Comparison of ENCODE assay signal across 13 mouse cellular contexts in genomic region chr14:28072561-28072960, GRCm38 (mm10).
"Had no signal": no experiment of that assay in that cellular context is flagged by ENCODE, and none has a peak within 500 bp of the region (broad histone marks: within the 10 kb centered on the region; RNA-seq: fewer than 3 reads in every experiment).

No protein-coding gene starts in this region.

- H3K36me3 ChIP-seq: limb, embryonic 15.5 days; liver, embryonic 12.5 days; midbrain, embryonic 13.5 days; neural tube, embryonic 15.5 days had no signal

- H3K27me3 ChIP-seq: limb, embryonic 15.5 days; liver, embryonic 12.5 days; neural tube, embryonic 15.5 days had no signal

- H3K27ac ChIP-seq: left cerebral cortex, adult 2 months; limb, embryonic 15.5 days; liver, embryonic 12.5 days; midbrain, embryonic 13.5 days; neural tube, embryonic 15.5 days had no signal

- ATAC-seq: inflammation-experienced regulatory T-cells, adult 6 months; intestine, postnatal 0 days; liver, embryonic 12.5 days; midbrain, embryonic 13.5 days had no signal

- H3K9ac ChIP-seq: limb, embryonic 15.5 days; liver, embryonic 12.5 days; midbrain, embryonic 13.5 days; neural tube, embryonic 15.5 days had no signal

- H3K4me1 ChIP-seq: limb, embryonic 15.5 days; liver, embryonic 12.5 days had no signal

- H3K4me2 ChIP-seq: limb, embryonic 15.5 days; liver, embryonic 12.5 days; midbrain, embryonic 13.5 days; neural tube, embryonic 15.5 days had no signal

- DNase-seq: kidney, adult 9 months; kidney, postnatal 25 days; spleen, adult 18-20 months; thymus, adult 18-20 months; thymus, postnatal 14 days had no signal

- H3K4me3 ChIP-seq: left cerebral cortex, adult 2 months; limb, embryonic 15.5 days; liver, embryonic 12.5 days; midbrain, embryonic 13.5 days; myocyte; neural tube, embryonic 15.5 days had no signal

- H3K9me3 ChIP-seq: limb, embryonic 15.5 days; liver, embryonic 12.5 days; midbrain, embryonic 13.5 days; neural tube, embryonic 15.5 days had no signal
